Mouse (Mus musculus) heart, adult 9 months (tissue): ENCODE data around the gene Olfr1231.

ENCODE experiments used
- DNase-seq, 2 experiments: peaks; one replicate each; pipeline ENCODE4 v3.0.0; 2022; ENCODE audit warnings: low spot score in 2 of 2

The Olfr1231 gene

GRCm38 (mm10) chr2:89306974-89307373, at the start of gene Olfr1231:
TSS of gene Olfr1231 (minus strand) at chr2:89307074.
- DNase-seq: no peak

- no peak for DNase-seq
Observed at GRCm38 (mm10) chr2:89342298-89342697, 35.4 kb upstream of the Olfr1231 start, which contains the start of gene Olfr1233. TSS of gene Olfr1233 (minus strand) at chr2:89342398.

- no peak for DNase-seq
Observed at GRCm38 (mm10) chr2:89329575-89329974, 22.7 kb upstream of the Olfr1231 start, which contains the start of gene Olfr1232. TSS of gene Olfr1232 (minus strand) at chr2:89329675.

GRCm38 (mm10) chr2:89297168-89297567, 9.7 kb downstream of the Olfr1231 start, which contains the start of gene Olfr1230:
TSS of gene Olfr1230 (minus strand) at chr2:89297268.
- DNase-seq: no peak

- DNase-seq: no peak
Observed at GRCm38 (mm10) chr2:89287914-89288313, 19.0 kb downstream of the Olfr1231 start, which contains the start of gene Olfr1229. TSS of gene Olfr1229 (minus strand) at chr2:89288014.

GRCm38 (mm10) chr2:89253962-89254361, 52.9 kb downstream of the Olfr1231 start, which contains the start of gene Olfr1228:
TSS of gene Olfr1228 (minus strand) at chr2:89254062.
- DNase-seq: no peak
